Mouse (Mus musculus): ENCODE results near the gene Pacrg. TPM values are rescaled to one million over a fixed set of nuclear protein-coding genes. Genes with fewer than 3 reads are reported as not detected.

Pacrg gene
- total RNA-seq, 2 experiments from 2014 or later, result 19.3 to 22.0 TPM

DNA sequence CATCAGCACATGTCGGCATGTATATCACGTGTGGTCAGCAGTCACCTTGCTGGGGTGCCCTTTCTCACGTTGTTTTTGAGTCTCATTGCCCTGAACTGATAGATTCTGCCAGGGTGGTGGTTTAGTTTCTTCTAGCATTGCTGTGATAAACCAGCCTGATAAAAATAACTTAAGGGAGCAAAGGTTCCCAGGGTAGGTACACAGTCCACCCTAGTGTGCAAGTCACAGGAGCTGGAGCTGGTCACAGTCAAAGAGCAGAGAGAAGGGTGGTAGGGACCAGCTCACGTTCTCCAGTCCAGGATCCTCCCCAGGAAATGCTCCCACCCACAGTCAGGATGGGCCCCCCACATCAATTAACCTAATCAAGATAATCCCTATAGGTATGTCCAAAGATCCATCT lies 211.9 kb downstream of the Pacrg start:
- DNase-seq (ENCODE audit: extremely low spot score in 1 of 2, low spot score in 1 of 2), result no peak

GRCm38 (mm10) chr17:10627476-10627875 lies 212.6 kb downstream of the Pacrg start:
- DNase-seq (ENCODE audit: extremely low spot score in 1 of 2, low spot score in 1 of 2), result no peak

DNA sequence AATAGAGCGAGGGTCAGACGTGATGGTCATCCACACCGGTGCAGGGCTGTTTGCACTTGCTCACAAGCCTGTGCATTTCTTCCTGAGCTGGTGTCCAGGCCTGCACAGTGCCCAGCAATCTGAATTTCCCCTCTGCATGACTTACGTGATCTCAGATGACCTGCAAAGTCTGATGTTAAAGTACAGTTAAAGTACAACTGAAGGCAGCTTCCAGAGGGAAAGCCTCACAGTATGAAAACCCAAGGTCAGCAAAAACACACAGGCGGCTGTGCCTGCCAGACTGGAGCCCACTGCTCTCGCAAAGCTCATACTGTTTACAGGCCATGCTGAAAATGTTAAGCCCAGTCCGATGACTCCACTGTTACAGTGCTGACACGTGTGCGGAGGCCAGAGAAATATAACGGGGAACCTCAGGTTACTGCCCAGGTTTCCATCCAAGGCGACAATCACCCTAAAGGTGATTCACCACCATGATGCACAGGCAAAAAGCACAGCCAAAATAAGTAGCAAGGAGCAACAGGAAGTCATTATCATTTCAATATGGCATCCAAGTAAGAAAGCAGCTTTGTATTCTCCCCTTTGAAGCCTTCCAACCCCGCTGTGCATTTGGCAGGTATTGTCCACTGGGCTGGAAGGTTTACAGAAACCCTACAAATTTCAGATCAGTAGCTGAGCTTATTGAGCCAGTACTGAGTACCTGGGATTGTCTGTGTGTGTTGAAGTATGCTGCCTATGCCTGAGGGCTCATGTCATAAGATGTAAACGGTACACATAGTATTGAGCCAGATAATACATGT lies 213.6 kb downstream of the Pacrg start:
- DNase-seq (ENCODE audit: extremely low spot score in 1 of 2, low spot score in 1 of 2), result no peak

DNA sequence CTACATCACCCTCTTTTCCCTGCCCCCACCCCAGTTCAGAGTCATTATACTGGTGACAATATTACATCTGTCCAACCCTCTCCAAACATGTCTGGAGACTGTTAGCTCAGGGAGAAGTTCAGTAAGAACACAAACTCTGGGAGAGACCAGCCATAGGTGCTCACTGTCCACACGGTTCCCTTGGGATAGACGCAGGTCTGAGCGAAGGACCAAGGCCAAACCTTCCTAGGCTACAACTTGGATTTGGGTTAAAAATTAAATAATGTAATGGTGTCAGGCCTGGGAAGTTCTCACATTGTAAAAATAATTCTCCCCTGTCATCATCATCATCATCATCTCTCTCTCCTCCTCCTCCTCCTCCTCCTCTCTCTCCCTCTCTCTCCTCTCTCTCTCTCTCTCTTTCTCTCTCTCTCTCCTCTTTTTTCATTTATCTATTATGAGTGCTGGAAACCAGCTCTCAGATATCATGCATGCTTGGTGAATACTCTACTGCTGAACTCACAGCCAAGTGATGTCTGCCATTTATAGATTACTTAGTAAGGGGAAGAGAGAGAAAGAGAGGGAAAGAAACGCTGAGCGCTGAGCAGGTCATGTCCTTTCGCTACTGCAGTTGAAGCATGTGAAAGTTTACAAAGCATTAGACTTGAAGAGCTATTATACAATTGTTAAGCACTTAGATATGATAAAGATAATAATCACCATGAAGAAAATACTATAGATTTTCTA lies 215.2 kb downstream of the Pacrg start:
- DNase-seq (ENCODE audit: extremely low spot score in 1 of 2, low spot score in 1 of 2), result no peak

DNA sequence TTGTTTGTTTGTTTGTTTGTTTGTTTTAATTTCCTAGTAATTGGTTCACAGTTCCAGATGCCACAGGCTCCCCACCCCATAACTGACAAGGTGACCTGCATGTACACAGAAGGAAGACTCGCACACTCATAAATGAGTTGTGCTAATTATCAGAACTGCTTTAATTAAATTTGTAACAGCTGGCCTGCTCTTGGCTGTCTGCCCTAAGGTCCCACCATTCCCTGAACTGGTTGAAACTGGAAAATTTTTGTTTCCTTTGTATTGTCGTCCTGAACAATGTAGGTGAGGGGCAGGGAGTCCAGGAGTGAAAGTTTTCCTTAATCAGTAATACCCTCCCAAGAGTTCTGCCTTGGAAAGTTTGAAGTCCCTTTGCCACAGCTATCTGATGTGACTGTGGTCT lies 219.5 kb downstream of the Pacrg start:
- DNase-seq (ENCODE audit: extremely low spot score in 1 of 2, low spot score in 1 of 2), result no peak

GRCm38 (mm10) chr17:10619881-10620280 lies 220.2 kb downstream of the Pacrg start:
- no peak for DNase-seq (ENCODE audit: extremely low spot score in 1 of 2, low spot score in 1 of 2)

DNA sequence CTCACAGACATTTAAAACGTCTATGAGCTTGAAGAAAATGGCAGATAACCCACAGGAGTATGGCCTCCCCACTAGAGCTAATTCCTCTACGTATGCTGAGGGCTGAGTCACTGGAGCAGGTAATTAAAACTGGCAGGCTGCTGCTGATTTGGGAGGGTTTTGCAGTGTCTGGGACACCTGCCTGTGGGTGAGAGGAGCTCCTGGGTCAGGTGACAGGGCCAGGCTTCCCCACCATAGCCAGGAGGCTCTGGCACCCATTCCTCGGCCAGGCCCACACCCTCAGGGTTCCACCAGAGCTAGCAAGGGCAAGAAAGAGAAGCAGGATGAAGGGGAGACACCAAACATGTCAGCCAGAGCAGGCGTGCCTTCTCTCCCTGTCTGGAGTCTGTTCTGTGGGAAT lies 222.5 kb downstream of the Pacrg start:
- no peak for DNase-seq (ENCODE audit: extremely low spot score in 1 of 2, low spot score in 1 of 2)

DNA sequence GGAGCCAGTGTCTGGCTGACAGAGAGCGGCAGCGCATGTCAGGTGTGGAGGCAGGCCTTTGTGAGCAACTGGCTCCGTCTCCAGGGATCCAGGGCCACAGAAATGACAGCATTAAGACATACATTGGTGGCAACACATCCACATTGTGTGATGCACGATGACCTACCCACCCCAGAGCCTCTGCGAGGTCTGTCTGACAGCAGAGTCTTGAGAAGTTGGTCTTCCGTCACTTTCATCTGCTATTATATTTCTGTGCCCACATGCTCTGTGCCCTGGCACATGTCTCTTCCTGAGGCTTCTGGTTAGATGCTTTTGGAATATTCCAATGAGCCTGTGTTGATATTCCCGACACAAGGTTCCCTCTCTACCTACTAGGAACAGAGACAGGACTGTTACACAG lies 224.5 kb downstream of the Pacrg start:
- DNase-seq (ENCODE audit: extremely low spot score in 1 of 2, low spot score in 1 of 2), result no peak

DNA sequence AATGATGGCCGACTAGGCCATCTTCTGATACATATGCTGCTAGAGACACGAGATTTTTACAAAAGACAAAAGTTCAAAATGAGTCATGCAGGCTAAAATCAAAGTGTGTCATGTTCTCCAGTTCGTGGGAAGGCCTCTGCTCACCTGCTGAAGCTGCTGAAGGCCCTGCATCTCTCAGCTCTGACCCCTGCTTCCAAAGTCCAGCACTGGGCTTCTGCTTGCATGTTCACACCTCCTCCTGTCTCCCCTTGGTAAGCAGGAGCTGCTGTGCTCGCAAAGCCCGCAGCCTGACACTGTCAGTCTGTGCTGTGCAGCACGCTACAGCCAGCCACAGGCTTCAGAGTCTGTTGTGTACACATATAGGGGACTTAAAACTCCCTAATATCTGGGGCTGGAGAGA lies 225.4 kb downstream of the Pacrg start:
- no peak for DNase-seq (ENCODE audit: extremely low spot score in 1 of 2, low spot score in 1 of 2)

DNA sequence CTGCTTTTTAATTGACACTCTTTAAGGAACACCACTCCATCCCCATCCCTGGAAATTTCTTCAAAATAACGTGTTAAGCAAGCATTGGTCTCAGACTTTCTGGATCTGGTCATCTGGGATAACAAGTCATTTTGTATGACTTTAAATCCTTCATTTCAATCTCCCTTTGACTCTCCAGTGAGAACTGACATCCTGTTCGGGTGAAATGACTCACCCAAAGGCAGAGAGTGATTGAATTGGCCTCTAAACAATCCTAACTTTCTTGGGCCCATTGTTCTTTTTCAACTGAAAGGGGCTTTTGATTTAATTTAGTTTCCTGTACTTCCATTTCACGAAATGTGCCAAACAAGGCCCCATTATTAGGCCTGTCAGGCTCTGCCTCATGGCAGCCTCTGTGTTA lies 228.5 kb downstream of the Pacrg start:
- no peak for DNase-seq (ENCODE audit: extremely low spot score in 1 of 2, low spot score in 1 of 2)

- no peak for DNase-seq (ENCODE audit: extremely low spot score in 1 of 2, low spot score in 1 of 2)
These were observed 232.0 kb downstream of the Pacrg start for GRCm38 (mm10) chr17:10608146-10608545.

GRCm38 (mm10) chr17:10606090-10606489 lies 234.0 kb downstream of the Pacrg start:
- DNase-seq (ENCODE audit: extremely low spot score in 1 of 2, low spot score in 1 of 2), result no peak

DNA sequence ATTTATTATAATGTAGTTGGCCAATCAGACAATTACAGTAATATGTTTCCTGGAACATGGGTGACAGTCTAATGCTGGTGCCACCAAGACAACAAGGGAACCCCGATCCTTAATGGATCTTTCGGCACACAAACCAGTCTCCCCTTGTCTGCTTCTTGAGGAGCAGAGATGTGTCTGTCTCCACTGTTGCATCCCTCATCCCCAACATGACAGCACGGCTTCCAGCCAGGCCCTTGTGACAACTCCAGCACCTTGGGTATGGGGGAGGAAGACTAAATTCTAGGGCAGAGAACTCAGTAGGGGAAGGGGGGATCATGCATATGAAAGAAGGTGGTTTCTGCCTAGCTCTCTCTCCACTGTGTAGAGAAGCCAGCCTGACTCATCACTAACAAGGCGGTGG lies 242.4 kb downstream of the Pacrg start:
- no peak for DNase-seq (ENCODE audit: extremely low spot score in 1 of 2, low spot score in 1 of 2)

- DNase-seq (ENCODE audit: extremely low spot score in 1 of 2, low spot score in 1 of 2), result no peak
These were observed 250.5 kb downstream of the Pacrg start for GRCm38 (mm10) chr17:10589604-10590003.

DNA sequence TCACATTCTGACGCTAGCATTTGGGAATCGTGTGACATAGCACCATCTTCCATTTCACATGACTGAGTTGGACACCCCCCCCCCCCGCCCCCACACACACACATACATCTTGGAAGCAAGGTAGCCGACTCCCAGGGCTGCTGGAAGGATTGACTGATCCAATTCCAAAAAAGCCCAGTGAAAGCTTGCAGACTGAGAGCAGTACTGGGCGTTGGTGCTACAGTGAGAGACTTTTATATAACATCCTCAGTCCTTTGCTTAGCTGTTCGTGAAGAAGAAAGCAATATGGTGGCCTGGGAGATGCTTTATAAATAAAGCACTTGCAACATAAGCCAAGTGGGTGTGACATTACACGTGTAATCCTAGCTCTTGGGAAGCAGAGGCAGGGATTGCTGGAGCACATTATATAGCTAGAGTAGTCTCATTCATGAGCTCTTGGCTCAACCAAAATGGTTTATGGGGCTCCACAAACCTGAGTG lies 251.2 kb downstream of the Pacrg start:
- DNase-seq (ENCODE audit: extremely low spot score in 1 of 2, low spot score in 1 of 2), result no peak

DNA sequence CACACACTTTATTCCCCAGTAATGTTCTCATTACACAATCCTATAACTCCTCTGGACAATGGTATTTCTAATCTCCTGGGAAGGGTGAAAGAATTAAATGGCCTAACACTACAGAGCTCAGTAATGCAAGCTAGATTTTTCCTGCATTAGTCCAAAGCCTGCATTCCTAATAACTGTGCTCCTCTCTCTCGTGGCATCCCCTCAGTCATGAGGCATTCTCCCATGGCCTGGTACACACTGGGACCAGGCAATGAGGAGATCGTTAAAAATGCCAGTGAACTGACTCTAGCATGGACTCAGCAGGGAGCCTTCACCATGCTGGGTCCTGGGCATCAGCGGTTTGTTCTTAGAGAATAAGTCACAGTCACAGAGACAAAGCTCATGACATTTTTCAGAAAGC lies 256.8 kb downstream of the Pacrg start:
- DNase-seq (ENCODE audit: extremely low spot score in 1 of 2, low spot score in 1 of 2), result no peak

- no peak for DNase-seq (ENCODE audit: extremely low spot score in 1 of 2, low spot score in 1 of 2)
These were observed 264.8 kb downstream of the Pacrg start for GRCm38 (mm10) chr17:10575306-10575705.

DNA sequence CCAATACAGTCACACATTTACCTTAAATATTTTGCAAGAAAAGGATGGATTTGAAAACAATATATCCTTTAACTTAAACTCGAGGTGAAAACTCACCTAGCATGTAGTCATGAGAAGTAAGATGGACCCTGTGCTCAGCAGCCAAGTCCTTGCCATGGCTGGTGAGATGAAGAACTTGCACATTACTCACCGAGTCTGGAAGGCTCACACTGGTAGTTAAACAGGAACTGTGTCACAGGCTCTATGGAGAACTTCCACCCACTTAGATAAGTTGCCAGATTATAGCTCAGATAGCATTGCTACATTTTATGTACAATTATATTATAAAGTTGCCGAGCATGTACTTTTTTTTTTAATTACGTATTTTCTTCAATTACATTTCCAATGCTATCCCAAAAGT lies 267.7 kb downstream of the Pacrg start:
- DNase-seq (ENCODE audit: extremely low spot score in 1 of 2, low spot score in 1 of 2), result no peak

GRCm38 (mm10) chr17:10569270-10569669 lies 270.8 kb downstream of the Pacrg start:
- no peak for DNase-seq (ENCODE audit: extremely low spot score in 1 of 2, low spot score in 1 of 2)

- no peak for DNase-seq (ENCODE audit: extremely low spot score in 1 of 2, low spot score in 1 of 2)
These were observed 272.7 kb downstream of the Pacrg start for GRCm38 (mm10) chr17:10567411-10567810.

- no peak for DNase-seq (ENCODE audit: extremely low spot score in 1 of 2, low spot score in 1 of 2)
These were observed 275.9 kb downstream of the Pacrg start for GRCm38 (mm10) chr17:10564191-10564590.

DNA sequence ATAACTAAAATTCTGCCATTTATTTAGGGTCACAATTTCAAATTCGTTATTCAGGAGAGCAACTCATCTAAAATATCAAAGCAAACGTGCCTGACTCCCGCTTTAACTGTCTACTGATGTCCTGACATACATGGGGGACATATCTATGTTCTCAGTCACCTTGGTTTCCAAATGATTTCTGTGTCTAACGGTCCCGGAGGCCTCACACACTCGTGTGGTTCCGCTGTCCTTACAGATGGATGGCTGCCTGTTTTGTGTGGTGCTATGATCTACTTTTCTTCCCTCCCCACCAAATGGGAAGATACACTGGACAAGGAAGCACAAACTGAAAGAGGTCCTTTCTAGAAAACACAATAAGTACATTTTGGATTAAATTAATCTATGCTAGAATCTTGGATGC lies 277.2 kb downstream of the Pacrg start:
- DNase-seq (ENCODE audit: extremely low spot score in 1 of 2, low spot score in 1 of 2), result no peak

Measured in layer of hippocampus, postnatal 25 days (tissue).